Mouse (Mus musculus): ENCODE results near the gene Mpeg1.

Gene Mpeg1

GRCm38 (mm10) chr19:12466204-12466603, 5.6 kb downstream of the Mpeg1 start:
- DNase-seq: peak; percentile 72

- DNase-seq: no peak
Measured at GRCm38 (mm10) chr19:12467436-12467835, 6.9 kb downstream of the Mpeg1 start.

GRCm38 (mm10) chr19:12471866-12472265, 11.3 kb downstream of the Mpeg1 start:
- DNase-seq: no peak

- DNase-seq: no peak
Measured at GRCm38 (mm10) chr19:12472381-12472976, 11.9 kb downstream of the Mpeg1 start.

- no peak for DNase-seq
Measured at GRCm38 (mm10) chr19:12473201-12473641, 12.6 kb downstream of the Mpeg1 start.

- no peak for DNase-seq
Measured at GRCm38 (mm10) chr19:12473951-12474350, 13.4 kb downstream of the Mpeg1 start.

- peak; percentile 92 for DNase-seq
Measured at GRCm38 (mm10) chr19:12475380-12476250, 15.0 kb downstream of the Mpeg1 start.

- DNase-seq: peak; percentile 50
Measured at GRCm38 (mm10) chr19:12476721-12477270, 16.2 kb downstream of the Mpeg1 start.

GRCm38 (mm10) chr19:12478369-12478768, 17.8 kb downstream of the Mpeg1 start:
- no peak for DNase-seq

GRCm38 (mm10) chr19:12483782-12484181, 23.2 kb downstream of the Mpeg1 start:
- no peak for DNase-seq

GRCm38 (mm10) chr19:12484210-12484609, 23.6 kb downstream of the Mpeg1 start:
- DNase-seq: peak; percentile 35

- no peak for DNase-seq
Measured at GRCm38 (mm10) chr19:12485223-12485622, 24.6 kb downstream of the Mpeg1 start.

- DNase-seq: no peak
Measured at GRCm38 (mm10) chr19:12485631-12486030, 25.1 kb downstream of the Mpeg1 start.

- peak; percentile 72 for DNase-seq
Measured at GRCm38 (mm10) chr19:12486875-12487274, 26.3 kb downstream of the Mpeg1 start.

GRCm38 (mm10) chr19:12487511-12488204, 27.1 kb downstream of the Mpeg1 start:
- no peak for DNase-seq

GRCm38 (mm10) chr19:12488205-12488966, 27.8 kb downstream of the Mpeg1 start:
- peak; percentile 46 for DNase-seq

- DNase-seq: peak; percentile 74
Measured at GRCm38 (mm10) chr19:12488969-12489674, 28.5 kb downstream of the Mpeg1 start.

- no peak for DNase-seq
Measured at GRCm38 (mm10) chr19:12489675-12490570, 29.3 kb downstream of the Mpeg1 start.

- no peak for DNase-seq
Measured at GRCm38 (mm10) chr19:12491636-12492035, 31.1 kb downstream of the Mpeg1 start.

- no peak for DNase-seq
Measured at GRCm38 (mm10) chr19:12493453-12494186, 33.0 kb downstream of the Mpeg1 start.

Measured in kidney, adult 18-20 months (tissue).